Mouse (Mus musculus): ENCODE results near the gene P3h3. TPM values are rescaled to one million over a fixed set of nuclear protein-coding genes. Genes with fewer than 3 reads are reported as not detected.

P3h3 gene
- 0.36 and 0.76 TPM in 2 replicates for total RNA-seq (2023)

GRCm38 (mm10) chr6:124856916-124857839, at the start of gene P3h3:
Gene P3h3 (minus strand): TSS chr6:124857752.

GRCm38 (mm10) chr6:124887986-124888385, 30.4 kb upstream of the P3h3 start, which contains the start of gene Cd4:
Gene Cd4 (minus strand): TSS chr6:124888221.

GRCm38 (mm10) chr6:124863658-124864298, 6.2 kb upstream of the P3h3 start, which contains the start of gene Gpr162:
Gene Gpr162 (minus strand): TSS chr6:124863983.

GRCm38 (mm10) chr6:124840241-124841167, 17.0 kb downstream of the P3h3 start, which contains the start of gene Gnb3:
Gene Gnb3 (minus strand): TSS chr6:124840275.

GRCm38 (mm10) chr6:124828868-124829798, 28.4 kb downstream of the P3h3 start, which contains the start of the genes Usp5 and Cdca3:
Gene Usp5 (minus strand): TSS chr6:124829484.
Gene Cdca3 (plus strand): TSS chr6:124829547.

GRCm38 (mm10) chr6:124813933-124814332, 43.6 kb downstream of the P3h3 start, which contains the start of gene Tpi1:
Gene Tpi1 (minus strand): TSS chr6:124814296.

GRCm38 (mm10) chr6:124808358-124809012, 49.1 kb downstream of the P3h3 start, which contains the start of gene Spsb2:
Gene Spsb2 (plus strand): TSS chr6:124808661.

Other genes starting within 250 kb of the P3h3 start
- not detected in 2 replicates for gene C1s2, start 221.7 kb downstream of the P3h3 start, total RNA-seq (2023)
- gene Lpcat3, start 194.7 kb downstream of the P3h3 start, total RNA-seq (2023) = 31.7 and 47.1 TPM in 2 replicates
- 40.5 and 44.4 TPM in 2 replicates for gene Emg1, start 145.6 kb downstream of the P3h3 start, total RNA-seq (2023)
- 91.6 and 94.2 TPM in 2 replicates for gene Phb2, start 145.4 kb downstream of the P3h3 start, total RNA-seq (2023)
- gene Ptpn6, start 119.0 kb downstream of the P3h3 start, total RNA-seq (2023) = 332 and 353 TPM in 2 replicates
- gene Grcc10, start 116.4 kb downstream of the P3h3 start, total RNA-seq (2023) = 89.2 and 97.3 TPM in 2 replicates
- gene Gm45234, start 101.7 kb downstream of the P3h3 start, total RNA-seq (2023) = not detected in 2 replicates
- 39.2 and 39.7 TPM in 2 replicates for gene Atn1, start 101.2 kb downstream of the P3h3 start, total RNA-seq (2023)
- gene Eno2, start 88.1 kb downstream of the P3h3 start, total RNA-seq (2023) = not detected in 2 replicates
- gene Lrrc23, start 78.0 kb downstream of the P3h3 start, total RNA-seq (2023) = not detected in 2 replicates
- 17.6 and 18.8 TPM in 2 replicates for gene Spsb2, start 49.1 kb downstream of the P3h3 start, total RNA-seq (2023)
- gene Tpi1, start 43.5 kb downstream of the P3h3 start, total RNA-seq (2023) = 109 and 115 TPM in 2 replicates
- 41.6 and 56.4 TPM in 2 replicates for gene Usp5, start 28.3 kb downstream of the P3h3 start, total RNA-seq (2023)
- 41.2 and 59.0 TPM in 2 replicates for gene Cdca3, start 28.2 kb downstream of the P3h3 start, total RNA-seq (2023)
- not detected in 2 replicates for gene Gnb3, start 17.5 kb downstream of the P3h3 start, total RNA-seq (2023)
- gene Gpr162, start 6.2 kb upstream of the P3h3 start, total RNA-seq (2023) = not detected in 2 replicates
- gene Cd4, start 30.5 kb upstream of the P3h3 start, total RNA-seq (2023) = 0.88 TPM in 1 of 2 replicates, not detected in the other
- 0.38 and 0.43 TPM in 2 replicates for gene Lag3, start 54.0 kb upstream of the P3h3 start, total RNA-seq (2023)
- 108 and 127 TPM in 2 replicates for gene Ptms, start 62.4 kb upstream of the P3h3 start, total RNA-seq (2023)
- gene Mlf2, start 73.6 kb upstream of the P3h3 start, total RNA-seq (2023) = 82.7 and 86.2 TPM in 2 replicates
- 15.5 and 17.7 TPM in 2 replicates for gene Cops7a, start 107.8 kb upstream of the P3h3 start, total RNA-seq (2023)
- gene Pianp, start 138.9 kb upstream of the P3h3 start, total RNA-seq (2023) = not detected in 2 replicates
- 86.5 and 92.3 TPM in 2 replicates for gene Zfp384, start 151.4 kb upstream of the P3h3 start, total RNA-seq (2023)
- 87.7 and 100 TPM in 2 replicates for gene Ing4, start 182.0 kb upstream of the P3h3 start, total RNA-seq (2023)
- 7.1 and 8.5 TPM in 2 replicates for gene Acrbp, start 191.9 kb upstream of the P3h3 start, total RNA-seq (2023)
- gene Lpar5, start 210.2 kb upstream of the P3h3 start, total RNA-seq (2023) = 5.1 and 6.8 TPM in 2 replicates
- gene Chd4, start 238.2 kb upstream of the P3h3 start, total RNA-seq (2023) = 185 and 239 TPM in 2 replicates

Measured in neutrophil, adult 65 days (primary cell).